Mouse (Mus musculus) spleen, adult 2 months (tissue): ENCODE measurements around the gene Nemf.

Source experiments
- CTCF ChIP-seq: fragments of 200-500 bp; IDR thresholded peaks from 2 replicates; pipeline ENCODE4 v1.5.1; 2011; ENCODE audit warnings: mild to moderate bottlenecking, inconsistent platforms; ENCODE audit not compliant: insufficient read depth, insufficient read length, insufficient replicate concordance; ENCODE audit errors: extremely low read depth
- POLR2A ChIP-seq: fragments of 200-500 bp; IDR thresholded peaks from 2 replicates; pipeline ENCODE4 v1.6.1; 2011; ENCODE audit warnings: low read depth, low read length, inconsistent platforms

GRCm38 (mm10) chr12:69300391-69300790, 56.6 kb downstream of the Nemf start:
- no peak for TF ChIP-seq CTCF
- no peak for TF ChIP-seq POLR2A
